ENCODE assay signal across 9 mouse cellular contexts in the genomic region with DNA sequence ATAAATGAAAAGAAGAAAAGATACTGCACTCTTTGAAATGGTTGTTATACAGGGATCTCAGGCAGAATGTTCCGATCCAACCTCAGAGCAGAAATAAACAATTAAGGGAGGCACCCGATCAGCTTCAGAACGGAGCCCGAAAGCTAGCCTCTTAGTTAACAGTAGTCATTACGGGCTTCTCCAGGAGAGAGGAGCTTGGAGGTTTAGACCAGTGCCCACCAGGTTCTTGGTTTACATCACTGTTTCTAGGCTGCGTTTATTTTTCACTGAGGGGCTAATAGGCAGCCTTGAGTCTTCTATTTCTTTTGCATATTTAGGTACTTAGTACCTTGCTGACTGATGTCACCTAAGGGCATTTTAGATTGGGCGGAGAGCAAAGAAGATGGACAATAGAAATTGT. TPM values are rescaled to one million over a fixed set of nuclear protein-coding genes. Genes with fewer than 3 reads are reported as not detected.
A peak's percentile ranks its signal among the peaks of the same experiment; 100 is the strongest.
DNase-seq lines count a peak whose midpoint lies in the region; ATAC-seq lines count a peak whose summit lies in the region.
"Had no signal": no experiment of that assay in that cellular context is flagged by ENCODE, and none has a peak within 500 bp of the region (broad histone marks: within the 10 kb centered on the region; RNA-seq: fewer than 3 reads in every experiment).

No protein-coding gene starts in this region.

- no peak for DNase-seq in heart, adult 11 months
- DNase-seq in embryonic facial prominence, embryonic 11.5 days (ENCODE audit: low spot score) = no peak
- no peak for DNase-seq in cerebellum, postnatal 36 days
- no peak for DNase-seq in layer of hippocampus, adult 11-12 months (ENCODE audit: low spot score)
- DNase-seq in embryo, embryonic 10.5 days (ENCODE audit: low spot score) = no peak
- DNase-seq: liver, embryonic 13.5 days had no signal

- no peaks in the 10 kb centered on the region for H3K27me3 ChIP-seq in heart, embryonic 12.5 days (replicated peaks)
- H3K27me3 ChIP-seq in embryonic facial prominence, embryonic 11.5 days (ENCODE audit: control insufficient read depth, insufficient read depth, low read length) = no peaks in the 10 kb centered on the region
- 0 out of 2 replicates have a peak, but pooled peaks cover 3% of the 10 kb centered on the region for H3K27me3 ChIP-seq in hindbrain, embryonic 13.5 days
- 0 out of 2 replicates have a peak, but pooled peaks cover 3% of the 10 kb centered on the region for H3K27me3 ChIP-seq in midbrain, embryonic 13.5 days

- H3K9ac ChIP-seq in heart, embryonic 12.5 days = no peak overlapping the region
- no peak overlapping the region for H3K9ac ChIP-seq in embryonic facial prominence, embryonic 11.5 days (replicated peaks; ENCODE audit: low read length)
- peak overlapping the region; percentile 69 for H3K9ac ChIP-seq in hindbrain, embryonic 13.5 days
- peak overlapping the region; percentile 54; the same call in 1 of the 2 replicates for H3K9ac ChIP-seq in midbrain, embryonic 13.5 days (replicated peaks)
- H3K9ac ChIP-seq: liver, embryonic 13.5 days had no signal

- WGBS in heart, embryonic 12.5 days = 76% methylated on average over 7 of the region's 7 CpGs
- 63% methylated on average over 7 of the region's 7 CpGs for WGBS in embryonic facial prominence, embryonic 11.5 days
- 49% methylated on average over 7 of the region's 7 CpGs for WGBS in hindbrain, embryonic 13.5 days
- 54% methylated on average over 7 of the region's 7 CpGs for WGBS in midbrain, embryonic 13.5 days

- no peak for ATAC-seq in heart, embryonic 12.5 days (ENCODE audit: insufficient number of reproducible peaks, low FRiP score)
- no peak for ATAC-seq in embryonic facial prominence, embryonic 11.5 days (replicated peaks; ENCODE audit: insufficient number of reproducible peaks, low FRiP score, low TSS enrichment, low read depth)
- 0 out of 2 replicates have a peak, but pooled peaks have one; percentile 34 for ATAC-seq in hindbrain, embryonic 13.5 days (ENCODE audit: low FRiP score)
- ATAC-seq in midbrain, embryonic 13.5 days = peak; percentile 35; the same call in 1 of the 2 replicates

- peak overlapping the region; percentile 60; the same call in 1 of the 2 replicates for H3K4me3 ChIP-seq in heart, embryonic 12.5 days
- H3K4me3 ChIP-seq in embryonic facial prominence, embryonic 11.5 days (ENCODE audit: low read depth, low read length) = peak overlapping the region; percentile 49
- H3K4me3 ChIP-seq in hindbrain, embryonic 13.5 days = peak overlapping the region; percentile 44
- peak overlapping the region; percentile 45 for H3K4me3 ChIP-seq in midbrain, embryonic 13.5 days (replicated peaks)

- peaks cover 4% of the 10 kb centered on the region; the same call in 1 of the 2 replicates for H3K4me1 ChIP-seq in heart, embryonic 12.5 days (replicated peaks)
- no peaks in the 10 kb centered on the region for H3K4me1 ChIP-seq in embryonic facial prominence, embryonic 11.5 days (ENCODE audit: control insufficient read depth, insufficient read depth, low read length)
- H3K4me1 ChIP-seq in hindbrain, embryonic 13.5 days (replicated peaks) = peaks cover 15% of the 10 kb centered on the region
- H3K4me1 ChIP-seq in midbrain, embryonic 13.5 days (replicated peaks) = peaks cover 25% of the 10 kb centered on the region
- H3K4me1 ChIP-seq: liver, embryonic 13.5 days had no signal

- H3K4me2 ChIP-seq in heart, embryonic 12.5 days = peak overlapping the region; percentile 91
- H3K4me2 ChIP-seq in embryonic facial prominence, embryonic 11.5 days (ENCODE audit: low read depth, low read length) = peak overlapping the region; percentile 89
- peak overlapping the region; percentile 69 for H3K4me2 ChIP-seq in hindbrain, embryonic 13.5 days
- H3K4me2 ChIP-seq in midbrain, embryonic 13.5 days (replicated peaks) = peak overlapping the region; percentile 69

- no peak overlapping the region for H3K27ac ChIP-seq in heart, embryonic 12.5 days (ENCODE audit: poor library complexity, severe bottlenecking)
- no peak overlapping the region for H3K27ac ChIP-seq in embryonic facial prominence, embryonic 11.5 days (replicated peaks; ENCODE audit: low read depth, low read length)
- H3K27ac ChIP-seq in hindbrain, embryonic 13.5 days = peak overlapping the region; percentile 87
- H3K27ac ChIP-seq in midbrain, embryonic 13.5 days = peak overlapping the region; percentile 89
- H3K27ac ChIP-seq: liver, embryonic 13.5 days had no signal

- H3K36me3 ChIP-seq in heart, embryonic 12.5 days = no peaks in the 10 kb centered on the region
- no peaks in the 10 kb centered on the region for H3K36me3 ChIP-seq in embryonic facial prominence, embryonic 11.5 days (replicated peaks; ENCODE audit: control insufficient read depth, insufficient read depth, low read depth, low read length)
- H3K36me3 ChIP-seq in hindbrain, embryonic 13.5 days = no peaks in the 10 kb centered on the region
- no peaks in the 10 kb centered on the region for H3K36me3 ChIP-seq in midbrain, embryonic 13.5 days
- H3K36me3 ChIP-seq: liver, embryonic 13.5 days had no signal

- no peaks in the 10 kb centered on the region for H3K9me3 ChIP-seq in heart, embryonic 12.5 days (replicated peaks)
- H3K9me3 ChIP-seq in embryonic facial prominence, embryonic 11.5 days (replicated peaks; ENCODE audit: control insufficient read depth, low read length) = no peaks in the 10 kb centered on the region
- no peaks in the 10 kb centered on the region for H3K9me3 ChIP-seq in hindbrain, embryonic 13.5 days
- H3K9me3 ChIP-seq in midbrain, embryonic 13.5 days = no peaks in the 10 kb centered on the region
- H3K9me3 ChIP-seq: liver, embryonic 13.5 days had no signal

RNA-seq across cellular contexts. Expression of gene March10, which starts 0.5 kb away (rescaled TPM):
- polyA plus RNA-seq in heart, embryonic 12.5 days (2016; fragmentation: Nextera tagmentation; extraction: Ambion mirVana) = 0.57 TPM in 1 of 2 replicates, not detected in the other
- polyA plus RNA-seq in embryonic facial prominence, embryonic 11.5 days (2014; fragmentation: Nextera tagmentation; extraction: Ambion mirVana) = 0.21 and 0.31 TPM in 2 replicates
- 0.42 and 0.56 TPM in 2 replicates for polyA plus RNA-seq in hindbrain, embryonic 13.5 days (2015; fragmentation: Nextera tagmentation; extraction: Ambion mirVana)
- 0.26 and 0.99 TPM in 2 replicates for polyA plus RNA-seq in midbrain, embryonic 13.5 days (2015; fragmentation: Nextera tagmentation; extraction: Ambion mirVana)
- polyA plus RNA-seq: liver, embryonic 13.5 days had no signal

Comparison
In these comparisons a context has a peak if more than half of its experiments do, and no peak if none do; other contexts are left out.
1. ATAC-seq: peak in hindbrain, embryonic 13.5 days (single experiment) and midbrain, embryonic 13.5 days (single experiment); none in heart, embryonic 12.5 days (single experiment) and embryonic facial prominence, embryonic 11.5 days (single experiment).
2. H3K27ac ChIP-seq: peak in hindbrain, embryonic 13.5 days (single experiment) and midbrain, embryonic 13.5 days (single experiment); none in heart, embryonic 12.5 days (single experiment) and embryonic facial prominence, embryonic 11.5 days (single experiment).
3. H3K9ac ChIP-seq: peak in hindbrain, embryonic 13.5 days (single experiment) and midbrain, embryonic 13.5 days (single experiment); none in heart, embryonic 12.5 days (single experiment) and embryonic facial prominence, embryonic 11.5 days (single experiment).
4. Peak in every context shown above with its lines, with median percentiles within 50 percentile points of each other: H3K4me2 ChIP-seq and H3K4me3 ChIP-seq.